Mouse (Mus musculus) frontal cortex, postnatal 10 days (tissue): ENCODE data around the gene Zfp768.
"Not testable (repeated sequence)": the region's sequence is repeated elsewhere in the genome, so short reads cannot be mapped to it uniquely, and the experiment has no call there.

Experiments used
- DNase-seq, 2 experiments: peaks; one replicate each; pipeline ENCODE4 v3.0.0; 2022; ENCODE audit warnings: low spot score in 2 of 2, mixed read lengths in 1 of 2

Gene Zfp768

DNA sequence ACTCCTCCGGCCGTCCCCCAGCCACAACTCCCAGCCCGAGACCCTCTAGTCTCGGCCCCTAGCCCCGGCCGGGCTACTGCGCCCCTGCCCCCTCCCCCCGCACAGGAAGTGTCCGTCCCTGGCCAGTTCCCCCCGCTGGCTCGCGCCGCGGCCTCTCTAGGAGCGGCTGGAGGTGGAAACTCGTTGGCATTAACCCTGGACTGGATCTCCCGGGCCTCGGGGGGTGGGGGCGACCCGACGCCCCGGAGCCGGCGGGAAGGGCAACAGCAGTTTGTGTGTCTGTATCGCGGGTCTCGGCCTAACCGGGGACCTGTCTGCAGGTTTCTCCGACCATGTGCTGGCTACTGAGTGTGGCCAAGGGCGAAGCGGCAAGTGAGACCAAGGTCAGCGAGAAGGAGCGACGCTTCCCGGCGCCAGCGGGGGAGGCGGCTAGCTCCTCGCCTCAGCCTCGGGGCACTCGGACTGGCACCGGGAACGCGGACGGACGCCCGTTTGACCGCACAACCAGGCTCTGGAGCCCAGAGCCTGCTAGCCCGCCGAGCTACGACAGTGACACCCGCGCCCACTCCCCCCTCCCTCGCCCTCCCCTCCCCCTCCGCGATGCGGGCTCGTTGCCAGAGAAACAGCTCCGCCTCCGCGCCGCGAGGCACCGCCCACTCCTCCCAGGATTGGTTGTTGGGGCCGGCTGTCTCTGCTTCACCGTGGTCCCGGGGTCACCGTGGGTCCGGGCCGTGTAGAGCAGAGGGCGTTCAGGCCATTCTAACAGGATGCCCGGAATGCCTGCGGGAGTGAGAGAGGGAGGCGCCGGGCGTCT, at the start of gene Zfp768:
Gene Zfp768, minus strand, starts transcription at position 78 of the 814 bp plus-strand sequence.
- peak; percentile 79 to 86 for DNase-seq

DNA sequence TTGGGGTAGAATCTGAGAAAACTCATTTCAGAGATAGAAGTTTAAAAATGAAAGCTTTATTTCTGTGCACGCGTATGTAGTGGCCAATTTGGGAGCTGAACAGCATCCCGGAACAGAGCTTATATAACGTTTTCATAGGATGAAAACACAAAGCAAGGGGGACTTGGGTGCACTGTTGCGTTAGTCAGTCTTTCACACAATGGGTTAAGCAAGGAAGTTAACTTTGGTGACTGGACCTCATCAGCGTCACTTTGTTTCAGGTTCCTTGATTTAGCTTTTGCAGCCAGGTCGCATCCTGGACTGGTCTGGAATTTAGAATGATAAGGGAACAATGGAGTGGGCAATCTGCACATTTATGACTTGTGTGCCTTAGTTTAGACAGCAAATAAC, 48.5 kb upstream of the Zfp768 start:
- DNase-seq, result no peak

DNA sequence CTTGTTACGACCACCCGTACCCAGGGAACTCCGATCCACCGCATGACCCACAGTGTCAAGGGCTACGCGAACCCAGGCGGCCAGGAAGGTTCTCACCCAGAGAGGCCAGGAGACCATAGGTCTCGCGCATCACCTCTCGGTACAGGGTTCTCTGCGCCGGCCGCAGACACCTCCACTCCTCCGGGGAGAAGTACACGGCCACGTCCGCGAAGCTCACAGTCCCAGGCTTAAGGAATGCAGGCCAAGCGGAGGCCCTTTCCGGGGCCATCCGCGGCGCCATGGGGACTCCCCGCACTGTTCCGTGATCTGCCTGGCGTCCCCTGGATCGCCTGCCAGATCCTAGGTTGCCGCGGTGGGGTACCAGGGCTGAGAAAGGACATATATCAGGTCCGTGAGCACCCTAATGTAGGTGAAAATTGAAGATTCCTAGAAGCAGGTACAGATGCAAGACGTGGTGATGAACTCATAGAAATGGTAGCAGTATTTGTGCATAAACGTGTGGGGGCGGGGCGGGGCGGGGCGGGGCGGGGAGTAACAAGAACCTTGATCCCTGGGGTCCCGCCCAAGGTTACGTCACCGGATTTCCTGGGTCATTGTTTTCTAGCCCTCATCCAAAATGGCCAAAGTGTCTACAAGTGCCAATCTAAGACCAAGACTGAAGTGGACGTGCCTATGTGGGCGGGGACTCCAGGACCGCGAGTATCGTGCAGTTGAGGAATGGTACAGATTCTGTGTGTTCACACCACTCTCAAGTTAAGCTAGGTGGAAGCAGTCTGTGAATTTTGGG, 48.0 kb upstream of the Zfp768 start, which contains the start of gene E430018J23Rik:
Gene E430018J23Rik, minus strand, starts transcription at position 473 of the 787 bp plus-strand sequence.
- DNase-seq, result peak; percentile 91 to 95

DNA sequence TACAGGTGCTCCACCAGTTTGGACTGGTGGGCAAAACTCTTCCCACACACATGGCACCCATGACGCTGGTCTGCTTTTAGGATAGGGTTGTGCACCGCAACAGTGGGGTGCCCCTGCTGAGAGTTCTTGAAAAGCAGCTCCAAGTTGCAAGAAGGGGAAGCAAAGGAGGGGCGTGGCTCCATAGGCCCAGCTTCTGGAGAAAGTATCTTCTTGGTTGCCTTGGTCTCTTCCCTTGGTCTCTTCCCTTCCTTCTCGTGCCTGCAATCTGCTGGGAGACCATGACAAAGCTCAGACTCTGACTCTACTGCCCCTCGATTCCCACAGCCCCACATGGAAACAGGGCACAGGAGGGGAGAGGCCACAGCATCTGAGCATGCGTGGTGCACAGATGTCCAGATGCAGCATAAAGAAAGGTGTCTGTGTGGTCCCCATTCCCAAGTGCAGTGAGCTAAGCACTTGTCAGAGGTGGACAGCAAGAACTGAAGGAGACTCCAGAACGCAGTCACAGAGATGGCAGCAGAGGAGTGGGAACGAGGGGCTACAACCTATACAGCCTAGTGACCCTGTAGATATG, 46.9 kb upstream of the Zfp768 start:
- DNase-seq, result no peak

DNA sequence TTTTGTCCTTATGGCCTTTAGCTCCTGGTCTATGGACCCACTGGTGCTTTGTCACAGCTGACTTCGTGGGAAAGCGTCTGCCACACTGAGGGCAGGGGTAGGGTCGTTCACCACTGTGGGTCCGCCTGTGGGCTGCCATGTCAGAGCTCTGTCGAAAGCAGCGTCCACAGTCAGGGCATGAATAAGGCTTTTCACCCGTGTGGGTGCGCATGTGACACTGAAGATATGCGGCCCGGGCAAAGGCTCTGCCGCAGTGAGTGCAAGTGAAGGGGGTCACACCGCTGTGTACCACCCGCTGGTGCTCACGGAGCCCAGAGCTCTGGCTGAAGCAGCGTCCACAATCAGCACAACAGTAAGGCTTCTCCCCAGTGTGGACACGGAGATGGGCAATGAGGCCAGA, 46.1 kb upstream of the Zfp768 start:
- no peak for DNase-seq

DNA sequence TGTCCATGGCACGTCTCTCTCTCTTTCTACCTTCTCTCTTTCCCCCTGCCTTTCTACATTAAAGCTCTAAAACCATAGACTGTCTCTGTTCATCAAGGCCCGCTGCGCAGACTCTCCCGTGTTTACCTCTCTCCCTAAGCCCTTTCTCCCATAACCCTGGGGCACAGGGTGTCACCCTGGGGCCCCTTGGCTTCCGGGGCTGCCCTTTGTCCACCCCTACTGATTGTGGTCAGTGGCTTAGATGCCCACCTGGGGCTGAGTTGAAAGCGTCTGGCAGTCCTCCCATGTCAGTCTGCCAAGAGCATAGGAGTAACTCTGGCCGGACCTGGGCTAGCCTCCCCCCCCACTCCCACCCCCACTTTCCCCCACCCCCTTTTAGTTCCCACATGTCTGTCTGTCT, 44.9 kb upstream of the Zfp768 start:
- DNase-seq, result no peak

DNA sequence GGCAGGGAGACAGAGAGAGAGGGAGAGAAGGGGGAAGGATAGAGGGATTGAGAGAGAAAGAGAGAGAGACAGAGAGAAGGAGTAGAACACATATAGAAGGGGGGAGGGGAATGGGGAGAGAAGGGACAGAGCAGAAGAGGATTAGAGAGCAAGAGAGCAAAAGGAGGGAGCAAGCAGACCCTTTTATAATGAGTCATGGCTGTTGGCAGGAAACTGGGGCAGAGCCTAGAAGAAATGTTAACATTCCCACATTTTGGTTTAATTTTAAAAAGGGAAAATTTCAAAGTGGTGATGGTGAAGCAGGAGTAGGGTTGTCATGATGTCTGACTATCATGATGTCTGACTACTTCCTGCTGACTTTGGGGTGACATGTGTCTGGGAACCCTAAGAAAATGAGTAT, 42.8 kb upstream of the Zfp768 start:
- DNase-seq, result not testable (repeated sequence)

DNA sequence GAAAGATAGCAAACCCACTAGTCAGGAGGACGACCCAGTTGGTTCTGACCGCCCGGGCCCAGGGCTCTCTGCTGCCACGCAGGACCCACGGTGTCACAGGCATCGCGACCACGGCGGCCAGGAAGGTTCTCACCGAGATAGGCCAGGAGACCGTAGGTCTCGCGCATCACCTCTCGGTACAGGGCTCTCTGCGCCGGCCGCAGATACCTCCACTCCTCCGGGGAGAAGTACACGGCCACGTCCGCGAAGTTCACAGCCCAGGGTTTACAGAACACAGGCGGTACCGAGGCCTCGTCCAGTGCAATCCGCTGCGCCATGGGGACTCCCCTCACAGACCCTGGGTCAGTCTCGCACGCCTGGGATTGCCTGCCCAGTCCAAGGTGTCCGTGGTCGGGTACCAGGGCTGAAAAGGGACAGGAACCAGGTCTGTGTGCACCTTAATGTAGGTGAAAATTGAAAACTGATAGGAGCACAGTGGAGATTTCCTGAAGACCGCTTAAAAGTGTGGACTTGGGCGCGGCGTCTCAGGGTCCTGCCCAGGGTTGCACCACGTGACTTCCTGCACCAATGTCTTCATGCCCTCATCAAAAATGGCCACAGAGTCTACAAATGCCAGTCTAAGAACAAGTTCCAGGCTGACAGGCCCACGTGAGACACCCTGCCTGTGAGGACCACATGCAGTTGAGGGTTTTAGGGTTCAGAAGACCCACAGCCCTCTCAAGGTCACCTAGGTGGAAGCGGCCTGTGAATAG, 41.4 kb upstream of the Zfp768 start, which contains the start of gene 9130019O22Rik:
Gene 9130019O22Rik, minus strand, starts transcription at position 526 of the 752 bp plus-strand sequence.
- peak; percentile 79 to 83 for DNase-seq

DNA sequence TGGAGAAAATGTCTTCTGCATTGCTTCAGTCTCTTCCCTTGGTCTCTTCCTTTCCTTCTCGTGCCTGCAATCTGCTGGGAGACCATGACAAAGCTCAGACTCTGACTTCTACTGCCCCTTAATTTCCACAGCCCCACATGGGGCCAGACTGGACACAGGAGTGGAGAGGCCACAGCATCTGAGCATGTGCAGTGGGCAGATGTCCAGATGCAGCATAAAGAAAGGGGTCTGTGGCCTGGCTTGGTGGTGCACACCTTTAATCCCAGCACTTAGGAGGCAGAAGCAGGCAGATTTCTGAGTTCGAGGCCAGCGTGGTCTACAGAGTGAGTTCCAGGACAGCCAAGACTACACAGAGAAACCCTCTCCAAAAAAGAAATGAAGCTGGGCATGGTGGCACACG, 40.2 kb upstream of the Zfp768 start:
- DNase-seq, result not testable (repeated sequence)

DNA sequence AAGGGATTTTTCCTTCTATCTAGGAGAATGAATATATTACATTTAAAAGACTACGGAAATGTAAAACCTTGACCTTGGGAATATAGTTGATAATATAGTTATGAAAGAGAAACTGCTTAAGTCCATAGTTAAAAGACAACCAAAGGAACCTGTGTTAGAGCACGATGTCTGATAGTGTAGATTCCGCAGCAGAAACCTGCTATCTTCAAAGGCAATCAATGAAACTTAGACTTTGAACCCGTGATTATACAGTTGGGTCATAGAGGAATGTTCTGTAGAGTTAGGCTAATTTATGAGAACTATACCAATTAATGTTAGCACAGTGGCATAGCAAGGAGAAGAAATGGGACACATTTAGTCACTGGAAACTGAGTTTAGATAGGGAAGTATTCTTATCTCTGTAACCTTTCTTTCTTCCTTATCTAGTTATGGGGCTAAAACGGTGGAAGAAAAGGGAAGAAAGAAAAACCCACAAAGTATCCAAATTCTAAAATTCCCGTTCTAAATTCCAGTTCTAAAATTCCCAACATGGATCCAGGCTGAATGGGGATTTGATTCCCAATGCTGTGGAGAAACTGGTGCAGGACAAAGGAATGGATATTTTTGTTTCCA, 33.0 kb upstream of the Zfp768 start:
- DNase-seq, result no peak

DNA sequence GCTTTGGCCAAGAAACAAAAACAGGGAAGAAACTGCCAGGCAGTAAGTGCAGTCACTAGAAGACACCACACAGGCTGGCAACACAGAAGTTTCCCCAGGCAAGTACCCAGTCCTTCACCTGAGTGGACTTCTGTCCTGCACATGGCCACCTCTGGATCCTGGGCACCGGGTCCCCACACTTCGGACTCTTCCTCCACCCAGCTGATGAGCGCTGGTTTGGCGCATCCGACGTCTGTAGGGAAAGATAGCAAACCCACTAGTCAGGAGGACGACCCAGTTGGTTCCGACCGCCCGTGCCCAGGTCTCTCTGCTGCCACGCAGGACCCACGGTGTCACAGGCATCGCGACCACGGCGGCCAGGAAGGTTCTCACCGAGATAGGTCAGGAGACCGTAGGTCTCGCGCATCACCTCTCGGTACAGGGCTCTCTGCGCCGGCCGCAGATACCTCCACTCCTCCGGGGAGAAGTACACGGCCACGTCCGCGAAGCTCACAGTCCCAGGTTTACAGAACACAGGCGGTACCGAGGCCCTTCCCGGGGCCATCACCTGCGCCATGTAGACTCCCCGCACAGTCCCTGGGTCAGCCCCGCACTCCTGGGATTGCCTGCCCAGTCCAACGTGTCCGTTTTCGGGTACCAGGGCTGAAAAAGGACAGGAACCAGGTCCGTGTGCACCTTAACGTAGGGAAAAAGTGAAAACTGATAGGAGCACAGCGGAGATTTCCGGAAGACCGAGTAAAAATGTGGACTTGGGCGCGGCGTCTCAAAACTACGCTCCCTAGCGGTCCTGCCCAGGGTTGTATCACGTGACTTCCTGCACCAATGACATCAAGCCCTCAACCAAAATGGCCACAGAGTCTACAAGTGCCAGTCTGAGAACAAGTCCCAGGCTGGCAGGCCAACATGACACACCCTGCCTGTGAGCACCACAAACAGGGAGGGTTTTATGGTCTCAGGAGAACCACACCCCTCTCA, 30.2 kb upstream of the Zfp768 start, which contains the start of gene Zfp747:
Gene Zfp747, minus strand, starts transcription at position 780 of the 975 bp plus-strand sequence.
- peak; percentile 84 to 85 for DNase-seq

DNA sequence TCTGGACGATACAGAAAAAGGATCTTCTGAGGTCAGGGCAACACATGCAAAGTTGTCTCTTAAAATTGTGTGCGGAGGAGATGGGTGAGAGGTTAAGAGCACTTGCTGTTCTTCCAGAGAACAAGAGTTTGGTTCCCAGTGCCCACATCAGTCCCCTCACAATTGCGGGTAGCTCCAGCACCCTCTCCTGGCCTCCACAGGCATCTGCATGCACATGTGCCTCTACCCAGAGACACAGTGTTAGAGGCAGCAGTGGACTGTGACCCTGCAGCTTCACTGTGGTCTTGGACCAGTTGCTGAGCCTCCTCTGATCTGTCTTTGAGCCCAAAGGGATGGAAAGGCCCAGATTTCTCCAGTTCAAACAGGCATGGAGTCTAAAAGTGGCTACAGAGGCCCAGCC, 26.5 kb upstream of the Zfp768 start:
- DNase-seq, result not testable (repeated sequence)

DNA sequence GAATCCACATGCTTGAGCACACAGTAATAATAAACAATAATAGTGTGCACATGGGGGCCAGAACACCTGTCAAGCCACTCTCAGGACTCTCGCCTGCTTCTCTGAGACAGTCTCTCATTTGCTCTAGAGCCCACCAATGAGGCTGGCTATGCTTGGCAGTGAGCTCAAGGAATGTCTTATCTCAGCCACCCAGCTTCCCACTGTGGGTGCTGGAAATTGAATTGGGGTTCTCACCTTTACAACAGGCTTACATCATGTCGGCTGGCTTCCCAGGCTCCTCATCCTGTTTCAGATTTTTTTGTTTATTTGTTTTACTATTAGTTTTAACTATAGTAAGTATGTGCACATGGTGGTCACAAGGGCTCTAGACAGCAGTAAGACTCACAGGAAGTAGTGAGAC, 25.8 kb upstream of the Zfp768 start:
- DNase-seq, result no peak

DNA sequence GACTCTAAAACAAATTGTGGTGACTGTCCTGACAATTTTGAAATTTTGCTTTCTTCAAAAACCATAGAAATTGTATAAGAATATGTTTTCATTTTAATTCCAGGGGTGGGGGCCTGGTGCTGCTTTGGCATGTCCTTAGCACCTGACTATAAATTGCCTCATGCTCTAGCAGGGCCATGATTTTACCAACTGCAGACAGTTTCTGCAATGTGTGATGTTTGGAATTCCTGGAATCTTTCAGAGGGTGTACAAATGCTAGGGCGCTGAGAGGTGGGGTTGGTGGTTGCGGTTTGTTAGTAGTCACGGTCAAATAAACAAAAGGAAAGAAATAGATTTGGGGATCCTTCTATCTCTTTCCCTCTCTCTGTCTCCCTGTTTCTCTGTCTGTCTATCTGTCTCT, 20.9 kb upstream of the Zfp768 start:
- no peak for DNase-seq

DNA sequence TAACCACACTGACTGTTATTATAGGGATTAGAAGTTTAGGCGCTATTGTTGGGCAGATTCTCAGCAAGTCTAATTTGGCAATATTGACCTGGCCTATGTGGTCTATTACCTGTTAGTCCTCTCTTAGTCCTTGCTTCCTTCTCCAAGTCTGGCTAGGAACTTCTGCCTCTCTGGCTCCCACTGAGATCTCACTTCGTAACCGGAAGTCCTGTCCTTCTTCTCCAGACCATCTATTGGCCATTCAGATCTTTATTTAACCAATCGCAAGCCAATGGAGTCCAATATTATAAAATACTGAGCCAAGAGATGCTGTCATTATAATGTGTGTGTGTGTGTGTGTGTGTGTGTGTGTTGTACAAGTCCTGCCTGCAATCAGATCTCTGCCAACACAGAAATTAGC, 18.8 kb upstream of the Zfp768 start:
- no peak for DNase-seq

DNA sequence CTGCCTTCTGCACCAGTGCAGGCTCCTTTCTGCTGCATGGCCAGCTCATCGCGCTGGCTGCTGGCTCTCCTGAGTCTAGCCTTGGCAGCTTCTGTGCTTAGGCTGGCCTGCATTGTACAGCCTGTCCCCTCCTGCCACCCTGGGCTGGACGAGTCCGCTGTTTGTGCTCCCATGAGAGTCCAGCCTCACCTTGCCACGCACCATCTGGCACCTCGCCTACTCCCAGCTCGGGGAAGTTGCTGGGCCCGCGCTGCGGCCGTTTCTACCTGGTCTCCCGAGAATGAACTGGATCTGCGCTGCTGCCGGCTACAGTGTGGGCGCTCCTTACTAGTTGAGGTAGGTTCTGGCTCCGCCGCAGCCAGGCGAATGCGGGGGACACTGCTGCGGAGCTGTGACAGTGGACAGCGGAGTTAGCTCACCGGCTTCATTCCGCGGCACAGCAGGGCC, 18.1 kb upstream of the Zfp768 start:
- no peak for DNase-seq

DNA sequence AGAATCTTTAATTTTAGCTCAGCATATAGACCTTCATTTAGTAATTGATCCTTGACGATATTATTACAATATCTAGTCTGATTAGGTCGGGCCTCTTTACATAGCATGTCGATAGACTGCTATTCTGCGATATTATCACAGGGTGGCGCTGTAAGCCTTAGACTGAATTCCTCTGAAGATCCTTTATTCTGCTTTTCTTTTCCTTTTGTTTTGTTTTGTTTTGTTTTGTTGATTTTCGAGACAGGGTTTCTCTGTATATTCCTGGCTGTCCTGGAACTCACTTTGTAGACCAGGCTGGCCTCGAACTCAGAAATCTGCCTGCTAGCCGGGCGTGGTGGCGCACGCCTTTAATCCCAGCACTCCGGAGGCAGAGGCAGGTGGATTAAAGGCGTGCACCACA, 17.0 kb upstream of the Zfp768 start:
- DNase-seq, result not testable (repeated sequence)

DNA sequence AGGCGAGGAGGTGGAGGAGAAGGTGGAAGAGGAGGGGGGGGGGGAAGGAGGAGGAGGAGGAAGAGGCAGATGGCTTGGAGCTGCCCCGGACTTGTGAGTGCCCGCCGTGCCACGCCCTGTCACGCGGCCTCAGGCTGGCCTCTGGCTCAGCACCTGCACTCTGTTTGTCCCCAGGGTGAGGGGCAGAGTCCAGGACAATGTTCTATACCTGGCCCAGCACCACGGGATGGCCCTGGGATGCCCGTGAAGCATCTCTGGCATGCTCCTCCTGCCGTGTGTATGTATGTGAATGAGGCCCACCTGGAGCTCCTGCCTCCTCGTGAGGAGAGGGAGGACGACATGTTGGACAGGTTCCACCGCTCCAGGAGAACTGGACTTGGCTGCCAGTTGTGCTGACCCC, 16.1 kb upstream of the Zfp768 start:
- DNase-seq, result no peak

DNA sequence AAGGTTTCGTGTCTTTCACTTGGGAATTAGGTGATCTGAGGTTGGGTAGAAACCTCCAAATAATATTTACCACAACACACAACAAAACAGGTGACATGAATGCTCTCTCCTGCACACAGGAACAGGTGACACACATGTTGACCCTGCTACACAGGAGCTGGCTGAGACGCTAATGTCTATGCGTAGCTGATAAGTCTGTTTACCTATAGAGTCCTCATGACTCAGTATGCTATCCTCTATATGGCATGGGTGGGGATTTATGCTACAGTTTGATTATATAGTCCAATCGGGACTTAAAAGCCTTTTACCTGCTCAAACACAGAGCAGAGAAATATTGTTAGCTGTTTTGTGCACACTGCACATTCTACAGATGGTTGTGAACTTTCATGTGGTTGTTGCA, 14.9 kb upstream of the Zfp768 start:
- no peak for DNase-seq

DNA sequence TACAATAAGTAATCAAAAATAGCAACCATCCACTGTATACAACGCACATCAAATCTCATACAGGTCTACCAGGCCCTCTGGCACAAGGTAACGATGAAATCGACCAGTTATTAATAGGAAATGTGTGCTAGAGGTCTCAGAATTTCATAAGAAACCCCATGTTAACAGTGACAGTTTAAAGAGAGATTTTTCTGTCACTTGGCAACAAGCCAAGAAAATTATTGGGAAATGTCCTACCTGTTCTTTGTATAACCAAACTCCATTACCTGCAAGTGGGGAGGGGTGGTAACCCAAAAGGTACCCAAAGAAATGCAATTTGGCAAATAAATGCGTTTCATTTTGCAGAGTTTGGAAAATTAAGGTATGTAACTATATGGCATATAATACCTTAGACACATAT, 13.1 kb upstream of the Zfp768 start:
- no peak for DNase-seq
